Mouse (Mus musculus) midbrain, postnatal 0 days (tissue): ENCODE data around the gene Dtx1. TPM values are rescaled to one million over a fixed set of nuclear protein-coding genes. Genes with fewer than 3 reads are reported as not detected.

Experiments
- ATAC-seq: fragments of 200-750 bp; cut with Nextera tagmentation; 2 replicates; pipeline ENCODE4 v1.8.0; 2017; ENCODE audit warnings: moderate number of reproducible peaks, mild to moderate bottlenecking, moderate TSS enrichment, moderate library complexity; ENCODE audit not compliant: low FRiP score
- DNase-seq: peaks from one replicate; pipeline ENCODE4 v3.0.0-alpha.2; 2015; ENCODE audit warnings: low spot score
- H3K27ac ChIP-seq: fragments of 300-500 bp; sonication (generic); 2 replicates; pipeline ENCODE4 v1.5.1; 2014; ENCODE audit warnings: low read depth, mild to moderate bottlenecking, low read length, mixed read lengths
- H3K27me3 ChIP-seq: fragments of 300-500 bp; sonication (generic); 2 replicates; pipeline ENCODE4 v1.6.1; 2014; ENCODE audit warnings: low read length, control low read depth, mixed read lengths; ENCODE audit not compliant: insufficient read depth
- H3K36me3 ChIP-seq: fragments of 300-500 bp; sonication (generic); 2 replicates; pipeline ENCODE4 v1.6.1; 2014; ENCODE audit warnings: low read length, control low read depth, mixed read lengths; ENCODE audit not compliant: insufficient read depth
- H3K4me1 ChIP-seq: fragments of 300-500 bp; sonication (generic); 2 replicates; pipeline ENCODE4 v1.6.1; 2014; ENCODE audit warnings: mild to moderate bottlenecking, control low read depth, antibody characterized with exemption, low read length, mixed read lengths; ENCODE audit not compliant: insufficient read depth
- H3K4me2 ChIP-seq: fragments of 300-500 bp; sonication (generic); 2 replicates; pipeline ENCODE4 v1.6.1; 2014; ENCODE audit warnings: low read depth, mild to moderate bottlenecking, low read length, mixed read lengths; ENCODE audit not compliant: poor library complexity, severe bottlenecking
- H3K4me3 ChIP-seq: fragments of 300-500 bp; sonication (generic); 2 replicates; pipeline ENCODE4 v1.5.1; 2014; ENCODE audit warnings: low read depth, mild to moderate bottlenecking, low read length, moderate library complexity
- H3K9ac ChIP-seq: fragments of 300-500 bp; sonication (generic); replicated peaks from 2 replicates; pipeline ENCODE4 v1.6.1; 2014; ENCODE audit warnings: mild to moderate bottlenecking, low read length, moderate library complexity, mixed read lengths; ENCODE audit not compliant: poor library complexity, severe bottlenecking
- H3K9me3 ChIP-seq: fragments of 300-500 bp; sonication (generic); 2 replicates; pipeline ENCODE4 v1.6.1; 2016; ENCODE audit warnings: low read length, control low read depth
- CTCF ChIP-seq: IDR thresholded peaks from 2 replicates; pipeline ENCODE4 v1.5.1; 2016; ENCODE audit warnings: antibody characterized with exemption, mild to moderate bottlenecking
- WGBS: fragments of 180-500 bp; shearing (Covaris S2); extraction: QIAGEN DNeasy Blood & Tissue Kit; methylation state at CpG from one replicate; pipeline ENCODE4 v1.1.7; 2014; 5-methylcytosine and 5-hydroxymethylcytosine counted together
- polyA plus RNA-seq: library from polyadenylated mRNA; unstranded; fragments of >200 nt; fragmentation: Nextera tagmentation; extraction: Ambion mirVana; gene quantifications from 2 replicates; pipeline ENCODE4 v1.2.1, GENCODE M21; 2015
- total RNA-seq: library from RNA; depleted of rRNA; stranded (reverse); fragments of >200 nt; gene quantifications from 2 replicates; pipeline ENCODE4 v1.2.3, GENCODE M21; 2014

Gene Dtx1
- total and polyA plus RNA-seq, 2 experiments from 2014 or later: 67.9 to 242 TPM

GRCm38 (mm10) chr5:120670132-120670531 is 41.6 kb downstream of the Dtx1 start:
- H3K27ac ChIP-seq: no peak overlapping the region
- no peak for DNase-seq
- H3K9ac ChIP-seq: no peak overlapping the region
- WGBS: 85% methylated on average over 7 of the region's 7 CpGs
- no peak for ATAC-seq
- H3K4me1 ChIP-seq: no peaks in the 10 kb centered on the region
- no peaks in the 10 kb centered on the region for H3K9me3 ChIP-seq
- no peaks in the 10 kb centered on the region for H3K36me3 ChIP-seq
- no peak for TF ChIP-seq CTCF
- H3K4me3 ChIP-seq: no peak overlapping the region
- no peak overlapping the region for H3K4me2 ChIP-seq
- H3K27me3 ChIP-seq: no peaks in the 10 kb centered on the region; the same call in 1 of the 2 replicates

DNA sequence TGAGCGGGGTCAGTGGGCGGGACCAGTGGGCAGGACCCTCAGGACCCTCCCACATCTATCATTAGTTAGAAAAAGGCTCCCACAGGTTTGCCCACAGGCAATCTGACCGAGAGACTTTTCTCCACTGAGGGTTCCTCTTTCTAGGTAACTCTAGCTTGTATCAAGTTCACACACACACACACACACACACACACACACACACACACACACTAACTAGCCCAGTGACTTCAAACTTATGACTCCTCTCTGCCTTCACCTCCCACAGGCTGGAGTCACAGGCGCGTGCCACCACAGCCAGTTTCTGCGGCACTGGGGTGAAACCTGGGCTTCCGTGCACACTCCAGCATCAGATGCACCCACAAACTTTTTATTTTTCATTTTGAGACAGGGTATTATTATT is 43.0 kb downstream of the Dtx1 start:
- no peak for DNase-seq
- H3K4me2 ChIP-seq: no peak overlapping the region
- no peak overlapping the region for H3K27ac ChIP-seq
- H3K4me1 ChIP-seq: no peaks in the 10 kb centered on the region
- no peaks in the 10 kb centered on the region for H3K36me3 ChIP-seq
- no peak overlapping the region for H3K9ac ChIP-seq
- TF ChIP-seq CTCF: no peak
- H3K4me3 ChIP-seq: no peak overlapping the region
- 70% methylated on average over 7 of the region's 7 CpGs for WGBS
- ATAC-seq: no peak
- H3K27me3 ChIP-seq: no peaks in the 10 kb centered on the region; the same call in 1 of the 2 replicates
- H3K9me3 ChIP-seq: no peaks in the 10 kb centered on the region

DNA sequence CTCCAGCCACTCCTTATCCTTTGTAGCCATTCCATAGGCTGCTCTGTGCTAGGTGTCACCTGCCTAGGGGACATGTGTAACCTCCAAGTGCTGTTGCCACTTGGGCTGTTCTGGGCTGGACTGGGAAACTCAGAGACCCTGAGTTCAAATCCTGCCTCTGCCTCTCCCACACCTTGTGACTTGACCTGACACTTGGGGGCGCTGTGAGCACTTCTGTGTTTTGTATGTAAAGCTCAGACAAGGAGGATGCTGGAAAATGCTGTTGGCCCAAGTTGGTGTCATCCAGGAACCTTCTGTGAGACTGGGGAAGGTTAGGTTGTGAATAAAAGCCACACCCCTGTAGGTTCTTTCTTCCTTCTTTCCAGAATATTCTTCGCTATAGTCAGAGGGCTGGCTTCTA is 46.8 kb downstream of the Dtx1 start:
- TF ChIP-seq CTCF: peak; percentile 19
- no peak for DNase-seq
- Histone ChIP-seq H3K36me3 (no peaks in the 10 kb centered on the region), H3K27ac (no peak overlapping the region), H3K4me3 (no peak overlapping the region), H3K4me1 (peaks cover 6% of the 10 kb centered on the region; the same call in 1 of the 2 replicates), H3K9ac (no peak overlapping the region), H3K27me3 (no peaks in the 10 kb centered on the region; the same call in 1 of the 2 replicates), H3K4me2 (no peak overlapping the region), H3K9me3 (no peaks in the 10 kb centered on the region)
- ATAC-seq: no peak
- 55% methylated on average over 2 of the region's 2 CpGs for WGBS

- TF ChIP-seq CTCF: peak; percentile 77
- Histone ChIP-seq H3K4me1 (peaks cover 6% of the 10 kb centered on the region; the same call in 1 of the 2 replicates), H3K4me2 (no peak overlapping the region), H3K9ac (peak overlapping the region; percentile 33; the same call in 1 of the 2 replicates), H3K4me3 (no peak overlapping the region), H3K9me3 (no peaks in the 10 kb centered on the region), H3K27me3 (no peaks in the 10 kb centered on the region), H3K27ac (peak overlapping the region; percentile 91), H3K36me3 (no peaks in the 10 kb centered on the region)
- 8% methylated on average over 5 of the region's 5 CpGs for WGBS
- ATAC-seq (peak; percentile 82), DNase-seq (peak; percentile 84)
These were observed 50.9 kb downstream of the Dtx1 start for GRCm38 (mm10) chr5:120660816-120661215.

DNA sequence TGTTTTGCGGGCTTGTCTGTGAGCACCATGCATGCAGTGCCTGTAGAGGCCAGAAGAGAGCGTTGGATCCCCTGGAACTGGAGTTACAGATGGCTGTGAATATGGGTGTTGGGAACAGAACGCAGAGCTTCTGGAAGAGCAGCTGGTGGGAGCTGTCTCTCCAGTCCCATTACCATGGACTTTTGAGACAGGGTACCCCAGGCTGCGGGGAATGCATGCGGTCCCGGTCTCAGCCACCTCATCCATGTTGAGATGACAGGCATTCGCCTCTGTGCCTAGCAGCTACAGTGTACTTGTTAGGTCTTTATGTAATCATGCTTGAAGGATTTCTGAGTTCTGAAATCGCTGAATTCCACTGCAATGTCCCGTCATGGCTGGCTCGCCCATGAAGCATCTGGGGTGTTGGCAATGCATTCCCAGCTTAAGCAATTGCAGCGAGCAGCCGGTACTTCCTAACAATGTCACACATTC is 55.4 kb downstream of the Dtx1 start:
- Histone ChIP-seq H3K9ac (no peak overlapping the region), H3K36me3 (no peaks in the 10 kb centered on the region), H3K27ac (no peak overlapping the region), H3K4me1 (peaks cover 3% of the 10 kb centered on the region; the same call in 1 of the 2 replicates), H3K9me3 (no peaks in the 10 kb centered on the region), H3K4me2 (no peak overlapping the region), H3K27me3 (no peaks in the 10 kb centered on the region), H3K4me3 (no peak overlapping the region)
- 85% methylated on average over 12 of the region's 12 CpGs for WGBS
- no peak for ATAC-seq
- TF ChIP-seq CTCF: peak; percentile 24
- DNase-seq: no peak

GRCm38 (mm10) chr5:120653873-120654272 is 57.9 kb downstream of the Dtx1 start:
- DNase-seq (no peak), ATAC-seq (no peak)
- H3K27ac ChIP-seq: no peak overlapping the region
- H3K9me3 ChIP-seq: no peaks in the 10 kb centered on the region
- no peak for TF ChIP-seq CTCF
- peaks cover 4% of the 10 kb centered on the region; the same call in 1 of the 2 replicates for H3K4me1 ChIP-seq
- no peak overlapping the region for H3K4me2 ChIP-seq
- H3K36me3 ChIP-seq: no peaks in the 10 kb centered on the region
- 91% methylated on average over 2 of the region's 2 CpGs for WGBS
- H3K9ac ChIP-seq: no peak overlapping the region
- peaks cover 13% of the 10 kb centered on the region; the same call in 1 of the 2 replicates for H3K27me3 ChIP-seq
- no peak overlapping the region for H3K4me3 ChIP-seq
